Mouse (Mus musculus) right cerebral cortex, adult 2 months (tissue): ENCODE measurements around the gene Celf2.

Source experiments
- DNase-seq, 2 experiments: peaks; one replicate each; pipeline ENCODE4 v3.0.0; 2021 to 2022; ENCODE audit warnings: low spot score in 2 of 2

Celf2 gene

GRCm38 (mm10) chr2:6732026-6732425 is 777.3 kb downstream of the Celf2 start:
- DNase-seq = no peak

- peak in 1 of 2 experiments; percentile 13 for DNase-seq
These were observed 778.5 kb downstream of the Celf2 start for GRCm38 (mm10) chr2:6730860-6731259.

- DNase-seq = no peak
These were observed 779.4 kb downstream of the Celf2 start for GRCm38 (mm10) chr2:6729984-6730383.

GRCm38 (mm10) chr2:6728840-6729252 is 780.5 kb downstream of the Celf2 start:
- no peak for DNase-seq

- DNase-seq = no peak
These were observed 782.0 kb downstream of the Celf2 start for GRCm38 (mm10) chr2:6727366-6727765.

GRCm38 (mm10) chr2:6726071-6726470 is 783.3 kb downstream of the Celf2 start:
- no peak for DNase-seq

- DNase-seq = no peak
These were observed 785.8 kb downstream of the Celf2 start for GRCm38 (mm10) chr2:6723602-6724001.

GRCm38 (mm10) chr2:6721460-6722401 is 787.6 kb downstream of the Celf2 start:
- peak; percentile 70 to 76 for DNase-seq

- DNase-seq = no peak
These were observed 788.5 kb downstream of the Celf2 start for GRCm38 (mm10) chr2:6720753-6721459.

GRCm38 (mm10) chr2:6718864-6719263 is 790.5 kb downstream of the Celf2 start:
- no peak for DNase-seq

GRCm38 (mm10) chr2:6717953-6718352 is 791.4 kb downstream of the Celf2 start:
- DNase-seq = no peak

- no peak for DNase-seq
These were observed 793.8 kb downstream of the Celf2 start for GRCm38 (mm10) chr2:6715562-6715961.

- no peak for DNase-seq
These were observed 795.8 kb downstream of the Celf2 start for GRCm38 (mm10) chr2:6713529-6713928.

GRCm38 (mm10) chr2:6710687-6711430 is 798.5 kb downstream of the Celf2 start:
- DNase-seq = peak in 1 of 2 experiments; percentile 3

- no peak for DNase-seq
These were observed 801.3 kb downstream of the Celf2 start for GRCm38 (mm10) chr2:6707959-6708519.

GRCm38 (mm10) chr2:6707276-6707675 is 802.1 kb downstream of the Celf2 start:
- DNase-seq = no peak

GRCm38 (mm10) chr2:6705929-6706739 is 803.2 kb downstream of the Celf2 start:
- DNase-seq = no peak

- no peak for DNase-seq
These were observed 803.9 kb downstream of the Celf2 start for GRCm38 (mm10) chr2:6705475-6705874.

- no peak for DNase-seq
These were observed 804.6 kb downstream of the Celf2 start for GRCm38 (mm10) chr2:6704804-6705203.

GRCm38 (mm10) chr2:6704342-6704741 is 805.0 kb downstream of the Celf2 start:
- peak in 1 of 2 experiments; percentile 1 for DNase-seq

- DNase-seq = peak in 1 of 2 experiments; percentile 4
These were observed 813.0 kb downstream of the Celf2 start for GRCm38 (mm10) chr2:6696326-6696725.
